Mouse (Mus musculus) kidney, adult 9 months (tissue): ENCODE results near the gene Fgfr2.
"Not testable (repeated sequence)": the region's sequence is repeated elsewhere in the genome, so short reads cannot be mapped to it uniquely, and the experiment has no call there.

Experiments used
- DNase-seq: peaks from one replicate; pipeline ENCODE4 v3.0.0; 2022

Gene Fgfr2

GRCm38 (mm10) chr7:131432244-131432643 lies 1690.9 kb downstream of the Fgfr2 start:
- DNase-seq = peak; percentile 32

GRCm38 (mm10) chr7:131427331-131427730 lies 1695.8 kb downstream of the Fgfr2 start:
- no peak for DNase-seq

GRCm38 (mm10) chr7:131424912-131425311 lies 1698.2 kb downstream of the Fgfr2 start:
- no peak for DNase-seq

- no peak for DNase-seq
Measured at GRCm38 (mm10) chr7:131417605-131418004, 1705.5 kb downstream of the Fgfr2 start.

- DNase-seq = not testable (repeated sequence)
Measured at GRCm38 (mm10) chr7:131416742-131417141, 1706.4 kb downstream of the Fgfr2 start.

- no peak for DNase-seq
Measured at GRCm38 (mm10) chr7:131411941-131412270, 1711.2 kb downstream of the Fgfr2 start.

GRCm38 (mm10) chr7:131411221-131411940 lies 1711.8 kb downstream of the Fgfr2 start:
- DNase-seq = peak; percentile 41

- DNase-seq = peak; percentile 100
Measured at GRCm38 (mm10) chr7:131410416-131411058, 1712.6 kb downstream of the Fgfr2 start, which contains the start of the genes Ikzf5 and Acadsb. Gene Ikzf5 (minus strand): TSS chr7:131410521. Gene Acadsb (plus strand): TSS chr7:131410601.

GRCm38 (mm10) chr7:131409988-131410385 lies 1713.2 kb downstream of the Fgfr2 start:
- DNase-seq = no peak

- DNase-seq = peak; percentile 27
Measured at GRCm38 (mm10) chr7:131409321-131409987, 1713.7 kb downstream of the Fgfr2 start.

GRCm38 (mm10) chr7:131391761-131392160 lies 1731.4 kb downstream of the Fgfr2 start:
- not testable (repeated sequence) for DNase-seq

GRCm38 (mm10) chr7:131371880-131372651 lies 1751.1 kb downstream of the Fgfr2 start:
- no peak for DNase-seq

GRCm38 (mm10) chr7:131371470-131371860 lies 1751.7 kb downstream of the Fgfr2 start:
- DNase-seq = no peak

- DNase-seq = peak; percentile 93
Measured at GRCm38 (mm10) chr7:131370648-131371469, 1752.3 kb downstream of the Fgfr2 start, which contains the start of gene Pstk. Gene Pstk (plus strand): TSS chr7:131371141.

- DNase-seq = no peak
Measured at GRCm38 (mm10) chr7:131364131-131364530, 1759.0 kb downstream of the Fgfr2 start.

- DNase-seq = peak; percentile 98
Measured at GRCm38 (mm10) chr7:131362615-131363300, 1760.4 kb downstream of the Fgfr2 start, which contains the start of gene 2310057M21Rik. Gene 2310057M21Rik (minus strand): TSS chr7:131362759.

- no peak for DNase-seq
Measured at GRCm38 (mm10) chr7:131362269-131362614, 1760.9 kb downstream of the Fgfr2 start.

GRCm38 (mm10) chr7:131356105-131356504 lies 1767.0 kb downstream of the Fgfr2 start:
- no peak for DNase-seq

GRCm38 (mm10) chr7:131345856-131346541 lies 1777.2 kb downstream of the Fgfr2 start:
- no peak for DNase-seq

- no peak for DNase-seq
Measured at GRCm38 (mm10) chr7:131337502-131338068, 1785.6 kb downstream of the Fgfr2 start.
